Mouse (Mus musculus): ENCODE measurements around the gene Serpina3i. TPM values are rescaled to one million over a fixed set of nuclear protein-coding genes. Genes with fewer than 3 reads are reported as not detected.

Gene Serpina3i
- polyA plus RNA-seq, 1 experiment from 2014 or later, result not detected

Other genes with a start within 250 kb of the Serpina3i start
- not detected in 2 replicates for gene Serpina9, start 249.4 kb upstream of the Serpina3i start, polyA plus RNA-seq (2014; fragmentation: Nextera tagmentation; extraction: Ambion mirVana)
- gene Serpina12, start 218.7 kb upstream of the Serpina3i start, polyA plus RNA-seq (2014; fragmentation: Nextera tagmentation; extraction: Ambion mirVana), result not detected in 2 replicates
- not detected in 2 replicates for gene Serpina5, start 162.0 kb upstream of the Serpina3i start, polyA plus RNA-seq (2014; fragmentation: Nextera tagmentation; extraction: Ambion mirVana)
- gene Serpina3a, start 150.4 kb upstream of the Serpina3i start, polyA plus RNA-seq (2014; fragmentation: Nextera tagmentation; extraction: Ambion mirVana), result not detected in 2 replicates
- 0.19 TPM in 1 of 2 replicates, not detected in the other for gene Serpina3b, start 135.1 kb upstream of the Serpina3i start, polyA plus RNA-seq (2014; fragmentation: Nextera tagmentation; extraction: Ambion mirVana)
- gene Serpina3c, start 109.3 kb upstream of the Serpina3i start, polyA plus RNA-seq (2014; fragmentation: Nextera tagmentation; extraction: Ambion mirVana), result not detected in 2 replicates
- gene Serpina3f, start 48.6 kb upstream of the Serpina3i start, polyA plus RNA-seq (2014; fragmentation: Nextera tagmentation; extraction: Ambion mirVana), result 0.23 TPM in 1 of 2 replicates, not detected in the other
- 0.97 and 1.3 TPM in 2 replicates for gene Serpina3g, start 26.9 kb upstream of the Serpina3i start, polyA plus RNA-seq (2014; fragmentation: Nextera tagmentation; extraction: Ambion mirVana)
- gene Serpina3j, start 51.4 kb downstream of the Serpina3i start, polyA plus RNA-seq (2014; fragmentation: Nextera tagmentation; extraction: Ambion mirVana), result not detected in 2 replicates
- gene Serpina3k, start 75.4 kb downstream of the Serpina3i start, polyA plus RNA-seq (2014; fragmentation: Nextera tagmentation; extraction: Ambion mirVana), result not detected in 2 replicates
- not detected in 2 replicates for gene Serpina3m, start 75.4 kb downstream of the Serpina3i start, polyA plus RNA-seq (2014; fragmentation: Nextera tagmentation; extraction: Ambion mirVana)
- not detected in 2 replicates for gene Serpina3n, start 143.6 kb downstream of the Serpina3i start, polyA plus RNA-seq (2014; fragmentation: Nextera tagmentation; extraction: Ambion mirVana)
- 1.7 and 1.9 TPM in 2 replicates for gene Gsc, start 210.2 kb downstream of the Serpina3i start, polyA plus RNA-seq (2014; fragmentation: Nextera tagmentation; extraction: Ambion mirVana)

Data from stomach, embryonic 14.5 days (tissue).